Mouse (Mus musculus): ENCODE results near the gene Fnip1.
"Not testable (repeated sequence)": the region's sequence is repeated elsewhere in the genome, so short reads cannot be mapped to it uniquely, and the experiment has no call there.

Gene Fnip1

DNA sequence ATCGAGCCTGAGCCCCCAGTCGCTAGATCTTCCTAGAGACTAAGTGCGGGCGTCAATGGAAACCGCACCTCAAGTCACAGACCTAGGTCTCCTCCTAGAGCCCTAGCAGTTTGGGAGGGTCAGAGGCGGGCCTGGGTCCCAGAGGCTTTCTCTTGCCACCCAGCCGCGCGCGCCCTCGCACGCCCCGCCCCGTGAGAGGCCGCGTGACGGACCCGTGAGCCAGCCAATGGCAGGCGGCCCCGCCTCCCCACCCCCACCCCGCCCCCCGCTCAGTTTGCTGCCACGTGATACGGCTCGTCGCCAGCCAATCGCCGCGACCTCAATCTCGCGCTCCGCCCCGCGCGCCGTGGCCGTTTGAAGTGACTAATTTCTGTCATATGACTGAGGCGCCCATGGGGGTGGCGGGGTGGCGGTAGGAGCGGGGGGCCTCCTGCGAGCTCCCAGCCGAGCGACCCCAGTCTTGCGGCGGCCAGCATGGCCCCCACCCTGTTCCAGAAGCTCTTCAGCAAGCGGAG is at the start of gene Fnip1:
Gene Fnip1 (plus strand): TSS at position 377 of the 515 bp plus-strand sequence.
- DNase-seq (ENCODE audit: low spot score in 2 of 2), result peak; percentile 95 to 96

DNA sequence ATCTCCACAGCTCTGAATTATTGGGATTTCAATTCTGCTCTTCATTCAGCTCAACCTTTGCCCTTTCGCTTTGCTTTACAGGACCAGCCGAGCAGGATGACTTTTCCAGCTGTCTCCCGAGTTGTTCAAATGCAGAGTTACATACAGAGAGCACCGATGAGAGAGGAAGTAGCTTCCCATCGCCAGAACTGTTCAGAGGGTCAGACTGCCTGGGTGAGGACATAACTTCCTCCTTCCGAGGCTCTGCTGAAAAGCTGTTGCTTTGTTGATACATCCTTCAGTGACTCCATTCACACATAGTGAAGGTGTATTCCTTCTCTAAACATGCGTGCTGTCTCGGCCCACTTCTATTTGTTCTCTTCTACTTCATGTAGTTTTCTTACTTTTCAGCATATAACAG is 47.6 kb upstream of the Fnip1 start:
- no peak for DNase-seq (ENCODE audit: low spot score in 2 of 2)

DNA sequence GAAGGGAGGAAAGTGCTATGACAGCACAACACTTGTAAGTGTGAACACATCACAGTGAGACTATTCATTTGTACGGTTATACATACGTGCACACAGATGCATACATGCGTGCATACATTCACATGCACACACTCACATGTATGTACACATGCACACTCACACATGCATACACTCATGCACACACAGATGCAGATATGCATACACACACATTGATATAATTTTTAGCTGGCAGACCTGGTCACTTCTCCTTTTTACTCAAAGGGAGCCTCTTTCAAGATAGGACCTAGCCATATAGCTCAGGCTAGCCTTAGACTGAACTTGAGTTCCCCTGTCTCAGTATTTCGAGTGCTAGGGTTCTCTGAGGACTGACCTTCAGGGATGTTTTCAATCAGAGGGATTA is 46.7 kb upstream of the Fnip1 start:
- DNase-seq (ENCODE audit: low spot score in 2 of 2), result no peak

DNA sequence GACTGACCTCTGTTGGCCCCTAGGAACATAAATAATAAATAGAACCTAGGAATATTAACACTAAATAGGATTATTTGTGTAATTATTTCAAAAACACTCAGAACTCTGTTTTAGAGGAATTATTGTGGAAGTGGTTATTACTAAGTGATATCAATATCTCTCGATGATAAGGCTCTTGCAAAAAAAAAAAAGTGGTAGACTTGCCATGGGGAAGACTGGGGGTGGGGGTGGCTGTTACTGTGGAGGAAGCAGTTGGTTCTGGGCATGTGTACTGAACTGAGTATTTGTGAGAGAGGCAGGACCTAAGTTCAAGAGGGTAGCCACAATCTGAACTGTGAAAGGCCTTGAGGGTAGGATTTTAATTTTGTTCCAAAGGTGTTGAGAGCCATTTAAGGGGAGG is 41.3 kb upstream of the Fnip1 start:
- no peak for DNase-seq (ENCODE audit: low spot score in 2 of 2)

DNA sequence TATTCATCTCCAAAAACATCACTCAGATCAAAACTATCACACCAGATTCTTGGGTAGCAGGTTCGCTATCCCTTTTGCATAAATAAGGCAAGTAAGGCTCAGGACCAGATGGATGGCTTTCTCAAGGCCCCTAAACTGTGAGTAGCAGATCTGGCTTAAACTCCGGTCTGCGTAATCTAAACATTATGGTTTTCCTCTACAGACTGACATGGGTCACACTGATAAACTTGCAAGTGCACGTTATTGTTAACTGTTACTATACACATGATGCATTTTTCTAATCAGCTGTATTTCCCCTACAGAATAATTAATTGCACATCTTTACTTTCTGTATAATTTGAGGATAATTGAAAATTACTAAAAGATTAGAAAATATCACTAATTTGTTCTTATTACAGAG is 39.9 kb upstream of the Fnip1 start:
- no peak for DNase-seq (ENCODE audit: low spot score in 2 of 2)

DNA sequence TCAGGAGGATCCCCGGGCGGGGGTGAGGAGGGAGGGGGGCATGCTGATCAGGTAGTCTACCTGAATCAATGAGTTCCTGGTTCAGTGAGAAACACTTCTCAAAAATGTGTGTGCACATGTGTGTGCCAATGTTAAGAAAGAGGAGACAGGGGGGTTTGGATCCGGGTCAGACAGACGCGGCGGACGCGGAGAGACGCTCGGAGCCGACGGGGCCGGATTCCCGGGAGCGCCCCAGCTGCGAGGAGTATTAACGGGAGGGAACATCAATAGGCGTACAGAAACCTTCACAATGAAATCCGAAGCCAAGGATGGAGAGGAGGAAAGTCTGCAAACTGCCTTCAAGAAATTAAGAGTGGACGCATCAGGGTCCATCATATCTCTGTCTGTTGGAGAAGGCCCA is 37.2 kb upstream of the Fnip1 start:
- not testable (repeated sequence) for DNase-seq (ENCODE audit: low spot score in 2 of 2)

DNA sequence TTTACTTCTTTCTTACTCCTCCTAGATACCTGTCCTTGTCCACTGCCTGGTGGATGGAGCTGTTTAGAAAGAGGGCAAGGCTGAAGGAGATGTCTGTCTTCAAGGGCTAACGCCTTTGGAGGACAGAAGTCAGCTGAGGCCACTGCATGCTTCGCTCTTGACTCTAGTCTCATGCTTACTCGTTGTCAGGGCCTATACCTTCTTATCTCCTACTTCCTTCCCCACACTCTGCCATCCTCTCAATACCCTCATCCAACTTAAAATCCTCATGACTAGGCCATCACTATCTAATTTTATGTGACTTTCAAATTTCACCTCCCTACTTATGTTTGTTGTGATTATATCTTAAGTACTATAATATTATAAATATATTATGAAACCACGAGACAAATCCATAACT is 33.1 kb upstream of the Fnip1 start:
- no peak for DNase-seq (ENCODE audit: low spot score in 2 of 2)

DNA sequence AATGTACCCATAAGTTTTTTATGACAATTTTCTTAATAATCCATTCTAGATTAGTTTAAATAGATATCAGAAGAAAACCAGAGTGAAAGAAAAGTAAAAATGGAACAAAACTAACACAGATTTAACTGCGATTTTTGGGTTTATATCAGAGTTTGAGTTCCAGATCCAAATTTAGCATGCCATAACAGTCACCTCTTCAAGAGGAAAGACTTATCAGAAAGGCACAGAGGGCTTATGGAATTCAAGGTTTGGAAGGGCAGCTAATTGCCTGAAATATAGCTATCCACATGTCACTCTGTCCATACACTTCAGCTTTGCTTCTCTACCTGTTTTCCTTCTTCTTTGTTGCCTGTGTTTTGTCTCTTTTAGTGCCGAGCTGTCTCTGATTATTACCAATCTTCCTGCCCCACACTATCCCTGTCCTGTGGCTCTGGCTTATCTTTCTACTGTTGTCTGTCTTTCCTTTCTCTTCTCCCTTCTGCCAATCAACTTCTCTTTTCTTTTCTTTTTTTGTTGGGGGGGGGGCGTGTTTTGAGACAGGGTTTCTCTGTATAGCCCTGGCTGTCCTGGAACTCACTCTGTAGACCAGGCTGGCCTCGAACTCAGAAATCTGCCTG is 31.0 kb upstream of the Fnip1 start:
- no peak for DNase-seq (ENCODE audit: low spot score in 2 of 2)

DNA sequence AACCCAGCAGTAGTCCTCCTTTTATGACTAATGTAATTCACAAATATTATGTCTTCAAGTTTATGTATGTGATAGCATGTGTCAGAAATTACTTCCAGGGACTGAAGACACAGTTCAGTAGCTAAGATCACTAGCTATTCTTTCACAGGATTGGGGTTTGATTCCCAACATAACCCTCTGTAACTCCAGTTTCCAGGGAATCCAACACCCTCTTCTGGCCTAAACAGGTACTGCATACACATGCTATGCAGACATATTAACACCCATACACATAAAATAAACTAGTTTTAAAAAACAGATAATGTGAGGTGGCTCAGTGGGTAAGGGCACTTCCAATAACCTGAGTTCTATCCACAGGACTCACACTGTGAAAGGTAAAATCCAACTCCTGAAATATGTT is 27.4 kb upstream of the Fnip1 start:
- no peak for DNase-seq (ENCODE audit: low spot score in 2 of 2)

DNA sequence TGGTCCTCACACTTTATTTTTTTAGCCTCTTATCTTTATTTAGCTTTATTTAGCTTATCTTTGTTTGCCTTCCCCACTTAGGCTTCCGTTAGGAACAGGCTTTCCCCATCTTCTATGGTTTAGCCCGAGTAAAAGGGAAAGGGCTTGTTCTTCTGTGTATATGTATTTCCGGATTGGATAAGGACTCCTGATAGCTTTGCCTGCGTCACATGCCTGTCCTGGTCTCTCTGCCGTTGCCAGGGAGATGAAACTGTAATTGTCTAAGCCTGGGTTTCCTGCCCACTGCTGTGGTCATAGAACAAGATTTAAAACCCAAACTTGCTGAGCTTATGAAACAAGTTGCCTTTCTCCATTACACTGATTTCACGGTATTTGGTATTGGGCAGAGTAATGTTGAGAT is 25.0 kb upstream of the Fnip1 start:
- DNase-seq (ENCODE audit: low spot score in 2 of 2), result peak in 1 of 2 experiments; percentile 9

DNA sequence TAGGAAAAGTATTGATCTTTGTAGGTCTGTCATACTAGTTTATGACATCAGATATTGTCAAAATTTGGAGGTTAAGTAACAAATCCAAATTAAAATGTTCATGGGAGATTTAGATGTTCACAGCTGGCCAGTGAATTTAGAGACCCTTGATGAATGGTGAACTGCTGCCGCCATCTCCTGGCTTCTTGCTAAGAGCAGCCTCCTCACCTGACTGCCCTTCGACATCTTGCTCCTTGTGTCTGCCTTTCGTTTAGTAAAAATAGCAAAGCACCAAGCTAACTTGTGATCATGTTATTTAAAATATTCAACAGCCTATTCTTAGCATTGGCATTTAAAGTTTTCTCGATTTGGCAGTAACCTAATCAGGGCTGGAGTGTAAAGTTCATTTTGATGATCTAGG is 15.0 kb upstream of the Fnip1 start:
- no peak for DNase-seq (ENCODE audit: low spot score in 2 of 2)

DNA sequence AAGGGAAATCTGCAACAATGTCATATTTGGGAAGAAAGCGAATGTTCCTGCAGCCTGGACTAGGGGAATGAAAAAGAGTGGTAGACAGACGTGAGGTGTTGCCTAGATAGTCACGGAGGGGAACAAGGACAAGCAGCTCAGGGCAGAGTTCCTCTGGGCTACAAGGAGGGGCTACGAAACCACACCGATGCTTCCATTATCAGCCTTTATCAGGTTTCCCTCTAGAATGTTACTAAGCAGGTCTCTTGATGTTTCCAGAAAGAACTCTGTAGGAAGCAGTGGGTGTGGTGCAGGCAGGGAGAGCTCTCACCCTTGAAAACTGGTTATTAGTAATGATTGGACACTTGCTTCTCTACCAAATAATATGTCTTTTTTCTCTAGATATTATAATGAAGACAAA is 11.7 kb upstream of the Fnip1 start:
- no peak for DNase-seq (ENCODE audit: low spot score in 2 of 2)

DNA sequence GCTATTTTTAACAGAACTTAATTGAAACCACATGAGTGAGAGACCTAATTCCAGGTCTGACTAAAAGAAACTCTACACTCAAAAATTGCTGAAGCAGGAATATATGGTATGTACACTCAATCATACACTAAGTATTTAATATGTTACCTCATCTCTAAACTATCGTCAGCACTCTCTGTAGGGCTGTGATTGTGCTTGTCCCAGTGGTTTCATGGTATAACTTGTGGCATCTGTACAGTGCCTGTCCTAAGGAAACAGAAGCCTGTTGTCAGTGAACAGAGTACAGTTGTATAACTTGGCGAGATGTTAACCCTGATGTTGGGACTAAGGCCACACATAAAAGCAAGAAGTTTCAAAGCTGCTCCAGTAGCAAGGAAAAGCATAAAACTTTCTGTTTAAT is 10.9 kb upstream of the Fnip1 start:
- no peak for DNase-seq (ENCODE audit: low spot score in 2 of 2)

DNA sequence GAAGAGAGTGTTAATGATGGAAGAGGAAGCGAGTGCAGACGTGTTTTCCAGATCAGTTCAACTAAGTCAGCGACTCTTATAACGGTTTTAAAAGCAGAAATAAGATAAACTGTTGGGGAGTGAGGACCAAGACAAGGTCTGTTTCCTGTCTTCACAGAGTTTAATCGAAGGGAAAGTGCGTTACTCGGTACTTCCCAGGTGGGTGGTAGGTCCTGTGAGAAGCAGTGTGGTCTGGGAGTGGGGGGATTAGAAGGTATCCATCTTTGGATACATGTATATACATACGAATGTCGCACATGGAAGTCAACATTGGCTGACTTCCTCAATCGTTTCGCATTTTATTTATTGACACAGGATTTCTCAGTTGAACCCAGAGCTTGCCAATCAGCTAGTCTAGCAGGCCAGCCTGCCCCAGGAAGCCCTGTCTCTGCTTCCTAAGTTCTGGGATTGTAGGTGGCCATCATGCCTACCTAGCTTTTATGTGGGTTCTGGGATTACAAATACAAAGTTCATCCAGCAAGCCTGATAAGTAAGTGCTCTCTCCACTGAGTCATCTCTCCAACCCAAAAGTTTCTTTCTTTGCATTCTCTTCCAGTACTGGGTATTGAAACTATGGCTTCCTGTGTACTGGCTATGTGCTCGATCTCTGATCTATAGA is 10.2 kb upstream of the Fnip1 start:
- no peak for DNase-seq (ENCODE audit: low spot score in 2 of 2)

DNA sequence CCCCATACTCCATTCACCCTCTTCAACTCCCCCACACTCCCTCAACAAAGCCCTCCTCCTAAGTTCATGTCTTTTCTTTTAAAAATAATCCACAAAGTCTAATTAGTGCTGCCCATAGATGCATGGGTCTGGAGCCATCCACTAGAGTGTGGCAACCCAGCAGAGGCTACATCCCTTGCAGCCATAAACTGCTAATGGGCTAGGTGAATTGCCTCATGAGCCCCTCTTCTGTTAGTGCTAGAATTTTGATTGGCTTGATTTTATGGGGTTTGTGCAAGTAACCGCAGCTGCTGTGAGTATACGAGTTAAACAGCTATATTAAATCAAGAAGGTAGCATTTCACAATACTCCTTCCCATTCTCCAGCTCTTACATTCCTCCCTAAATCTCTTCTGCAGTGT is 8.8 kb upstream of the Fnip1 start:
- no peak for DNase-seq (ENCODE audit: low spot score in 2 of 2)

DNA sequence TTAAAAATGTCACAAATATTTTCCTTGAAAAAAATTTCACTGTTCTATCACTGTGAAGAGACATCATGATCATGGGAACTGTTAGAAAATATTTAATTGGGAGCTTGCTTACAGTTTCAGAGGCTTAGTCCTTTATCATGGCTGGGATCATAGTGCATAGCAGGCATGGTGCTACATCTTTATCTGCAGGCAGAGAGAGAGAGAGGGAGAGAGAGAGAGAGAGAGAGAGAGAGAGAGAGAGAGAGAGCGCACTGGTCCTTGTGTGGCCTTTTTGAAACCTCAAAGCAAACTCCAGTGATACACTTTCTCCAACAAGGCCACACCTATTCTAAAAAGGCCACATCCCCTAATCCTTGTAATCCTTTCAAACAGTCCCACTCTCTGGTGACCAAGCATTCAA is 2.2 kb upstream of the Fnip1 start:
- no peak for DNase-seq (ENCODE audit: low spot score in 2 of 2)

DNA sequence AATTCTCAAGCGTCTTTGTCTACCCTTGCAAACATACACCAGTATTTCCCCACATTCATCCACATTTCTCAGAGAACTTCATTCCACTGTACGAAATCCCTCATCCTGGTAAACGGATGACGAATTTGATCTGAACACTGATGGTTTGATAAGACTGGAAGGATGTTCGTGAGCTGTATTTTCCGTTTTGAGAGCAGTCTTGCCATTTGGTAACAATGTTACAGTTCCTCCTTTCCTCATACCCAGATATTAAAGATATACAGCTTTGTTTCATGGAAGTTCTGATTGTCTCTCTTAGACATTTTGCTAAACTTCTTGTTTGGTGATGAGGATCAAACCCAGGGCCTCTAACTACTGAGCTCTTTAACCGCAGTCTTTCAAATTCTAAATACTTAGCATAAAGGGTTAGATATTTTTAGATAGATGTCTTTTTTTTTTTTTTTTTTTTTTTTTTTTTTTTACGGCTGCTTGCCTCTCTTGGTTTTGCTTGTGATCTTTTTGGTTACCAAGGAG is 633 bp upstream of the Fnip1 start:
- DNase-seq (ENCODE audit: low spot score in 2 of 2), result no peak

DNA sequence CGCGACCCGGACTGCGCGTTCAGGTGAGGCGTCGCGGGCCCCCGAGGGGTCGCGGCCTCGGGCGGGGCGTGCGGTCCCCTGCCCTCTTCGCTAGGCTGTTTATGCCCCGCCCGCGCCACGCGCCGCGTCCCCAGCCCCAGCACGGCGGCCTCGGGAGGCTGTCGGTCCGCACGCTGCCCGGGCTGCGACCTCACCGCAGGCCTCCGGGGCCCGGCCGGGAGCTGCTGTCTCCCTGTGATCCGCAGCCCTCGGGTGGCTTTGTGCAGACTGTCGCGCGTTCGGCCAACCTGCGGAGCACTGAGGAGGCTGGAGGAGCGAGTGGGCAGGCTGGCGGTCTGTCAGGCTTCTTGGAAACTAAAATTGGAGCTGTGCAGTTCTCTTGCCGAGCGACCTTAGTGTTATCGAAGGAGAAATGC is 375 bp downstream of the Fnip1 start:
- DNase-seq (ENCODE audit: low spot score in 2 of 2), result peak in 1 of 2 experiments; percentile 49

DNA sequence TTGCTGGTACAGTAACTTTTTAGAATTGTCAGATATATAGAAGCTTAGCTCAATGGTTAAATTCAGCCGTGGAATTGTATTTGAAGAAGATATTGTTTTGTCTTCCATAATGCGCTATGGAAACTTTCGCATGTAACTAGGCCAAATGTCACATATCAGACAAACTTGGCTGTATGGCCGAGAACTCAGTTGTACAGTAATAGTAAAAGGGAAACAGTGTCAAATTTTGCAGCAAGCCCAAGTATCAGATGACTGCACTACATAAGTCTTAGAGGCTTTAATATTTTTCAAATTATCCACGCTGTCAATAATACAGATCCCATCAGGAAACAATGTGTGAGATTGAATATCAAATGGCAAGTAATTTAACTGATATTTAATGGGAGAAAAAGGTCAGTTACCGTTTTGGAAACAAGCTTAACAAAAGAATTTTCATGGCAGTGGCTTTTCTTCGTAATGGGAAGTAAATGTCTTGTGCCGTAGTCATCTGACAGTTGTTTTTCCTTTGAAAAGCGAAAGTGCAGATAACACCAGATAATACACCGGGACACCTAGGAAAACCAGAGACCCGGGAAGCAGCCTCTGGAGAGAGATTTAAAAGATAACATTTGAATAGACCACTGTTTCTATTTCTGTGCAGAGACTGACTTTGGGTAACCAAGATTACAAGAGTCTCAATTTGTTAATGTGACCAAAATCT is 1.1 kb downstream of the Fnip1 start:
- peak in 1 of 2 experiments; percentile 24 for DNase-seq (ENCODE audit: low spot score in 2 of 2)

DNA sequence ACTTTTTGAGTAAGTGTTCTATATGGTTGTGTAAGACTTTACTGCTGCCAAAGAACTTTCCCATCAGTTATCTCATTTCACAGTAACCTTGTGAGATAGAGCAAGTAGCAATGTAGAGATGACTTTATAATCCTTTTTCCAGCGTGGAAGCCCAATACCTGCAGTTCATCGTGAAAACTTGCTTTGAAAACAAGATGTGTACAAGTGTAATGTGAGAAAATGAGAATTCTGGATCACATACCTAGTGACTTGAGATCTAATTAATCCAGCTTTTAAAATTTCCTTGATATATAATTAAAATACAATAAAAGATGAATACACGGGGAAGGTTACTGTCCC is 1.7 kb downstream of the Fnip1 start:
- no peak for DNase-seq (ENCODE audit: low spot score in 2 of 2)

DNA sequence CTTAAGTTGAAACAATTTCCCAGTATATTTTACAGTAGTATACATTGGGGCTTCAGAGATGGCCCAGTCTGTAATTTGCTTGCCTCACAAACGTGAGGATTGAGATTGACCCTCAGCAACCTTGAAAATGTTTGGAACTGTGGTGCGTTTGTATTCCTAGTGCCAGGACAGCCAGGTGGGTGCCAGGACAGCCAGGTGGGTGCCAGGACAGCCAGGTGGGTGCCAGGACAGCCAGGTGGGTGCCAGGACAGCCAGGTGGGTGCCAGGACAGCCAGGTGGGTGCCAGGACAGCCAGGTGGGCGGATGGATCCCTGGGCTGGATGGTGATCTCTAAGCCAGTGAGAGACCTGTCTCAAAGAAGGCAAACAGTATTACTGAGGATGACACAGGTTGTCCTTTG is 12.8 kb downstream of the Fnip1 start:
- not testable (repeated sequence) for DNase-seq (ENCODE audit: low spot score in 2 of 2)

DNA sequence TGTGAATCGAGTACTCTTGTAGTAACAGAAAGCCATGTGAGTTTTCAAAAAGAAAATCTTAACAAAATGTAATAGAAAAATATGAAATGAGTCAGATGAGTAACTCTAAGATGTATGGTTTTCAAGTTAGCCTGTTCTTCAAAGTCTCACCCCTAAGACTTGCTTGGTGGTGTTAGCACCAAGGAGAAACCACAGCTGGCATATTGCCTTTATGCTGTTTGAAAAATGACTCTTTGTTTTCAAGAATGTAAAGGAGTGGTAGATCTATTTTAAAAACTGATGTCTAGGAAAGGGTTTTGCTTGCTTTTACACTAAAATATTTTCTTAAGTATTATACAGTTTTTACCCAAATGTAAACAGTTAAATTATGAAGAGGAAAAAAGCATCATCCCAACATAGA is 16.5 kb downstream of the Fnip1 start:
- no peak for DNase-seq (ENCODE audit: low spot score in 2 of 2)

DNA sequence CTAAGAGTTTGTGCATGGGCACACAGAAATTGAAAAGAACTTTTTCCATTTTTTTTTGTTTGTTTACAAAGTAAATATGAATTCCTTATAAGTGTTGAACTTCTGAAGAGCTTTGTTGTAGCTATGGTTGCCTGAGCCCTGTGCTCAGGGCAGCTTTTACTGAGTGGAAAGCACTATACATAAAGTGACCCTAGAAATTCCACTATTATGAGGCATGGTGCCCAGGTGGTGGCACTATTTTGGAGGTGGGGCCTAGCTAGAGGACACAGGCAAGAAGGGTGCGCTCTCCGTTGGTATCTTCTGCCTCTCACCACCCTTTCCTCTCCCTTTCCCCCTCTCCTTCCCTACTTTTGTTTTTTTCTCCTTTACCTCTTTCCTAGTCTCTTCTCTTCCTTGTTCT is 18.9 kb downstream of the Fnip1 start:
- no peak for DNase-seq (ENCODE audit: low spot score in 2 of 2)
